ENCODE assay signal across 8 mouse cellular contexts in genomic region chr2:4452590-4453400, GRCm38 (mm10).
A peak's percentile ranks its signal among the peaks of the same experiment; 100 is the strongest.
DNase-seq lines count a peak whose midpoint lies in the region; ATAC-seq and TF ChIP-seq lines count a peak whose summit lies in the region.

No protein-coding gene starts in this region.

- H3K27me3 ChIP-seq in heart, embryonic 16.5 days (ENCODE audit: control insufficient read depth, insufficient read depth, low read length): no peaks in the 10 kb centered on the region
- H3K27me3 ChIP-seq in midbrain, postnatal 0 days (ENCODE audit: insufficient read depth, low read length): no peaks in the 10 kb centered on the region

- H3K27ac ChIP-seq in heart, embryonic 16.5 days (ENCODE audit: low read length): peak overlapping the region; percentile 70
- peak overlapping the region; percentile 26; the same call in 1 of the 2 replicates for H3K27ac ChIP-seq in midbrain, postnatal 0 days (ENCODE audit: low read depth, low read length)

- no peaks in the 10 kb centered on the region for H3K36me3 ChIP-seq in heart, embryonic 16.5 days (ENCODE audit: control insufficient read depth, insufficient read depth)
- H3K36me3 ChIP-seq in midbrain, postnatal 0 days (ENCODE audit: insufficient read depth, low read length): no peaks in the 10 kb centered on the region

- peak; percentile 89 for ATAC-seq in common myeloid progenitor, adult 5-6 weeks (replicated peaks; ENCODE audit: low read depth, poor library complexity, severe bottlenecking)
- ATAC-seq in heart, embryonic 16.5 days (replicated peaks; ENCODE audit: extremely low read depth, insufficient read depth, low FRiP score): 0 out of 2 replicates have a peak, but pooled peaks have one; percentile 25
- 0 out of 2 replicates have a peak, but pooled peaks have one; percentile 32 for ATAC-seq in midbrain, postnatal 0 days (ENCODE audit: low FRiP score)

- no peak for TF ChIP-seq CTCF in midbrain, postnatal 0 days (IDR thresholded peaks at IDR 0.05)

- H3K4me3 ChIP-seq in heart, embryonic 16.5 days (ENCODE audit: low read length): no peak overlapping the region
- no peak overlapping the region for H3K4me3 ChIP-seq in midbrain, postnatal 0 days (ENCODE audit: low read depth, low read length)

- peaks cover 49% of the 10 kb centered on the region for H3K4me1 ChIP-seq in heart, embryonic 16.5 days (ENCODE audit: control insufficient read depth, insufficient read depth, low read length)
- H3K4me1 ChIP-seq in midbrain, postnatal 0 days (ENCODE audit: insufficient read depth, low read length): peaks cover 15% of the 10 kb centered on the region

- H3K9ac ChIP-seq in heart, embryonic 16.5 days (ENCODE audit: low read length): no peak overlapping the region
- no peak overlapping the region for H3K9ac ChIP-seq in midbrain, postnatal 0 days (replicated peaks; ENCODE audit: low read length, poor library complexity, severe bottlenecking)

- WGBS in heart, embryonic 16.5 days: 56% methylated on average over 12 of the region's 12 CpGs
- WGBS in midbrain, postnatal 0 days: 17% methylated on average over 12 of the region's 12 CpGs

- peak; percentile 25 for DNase-seq in MN1 (ENCODE audit: low spot score)
- peak; percentile 13 to 19 for DNase-seq in kidney, postnatal 36 days
- peak; percentile 30 for DNase-seq in midbrain, postnatal 0 days (ENCODE audit: low spot score)
- DNase-seq in cerebellum, adult 8-10 months: no peak
- no peak for DNase-seq in left cerebral cortex, postnatal 14 days (ENCODE audit: low spot score in 2 of 2)
- DNase-seq in cerebellum, postnatal 4 days (ENCODE audit: low spot score in 2 of 2): no peak

- H3K4me2 ChIP-seq in heart, embryonic 16.5 days (ENCODE audit: low read depth, low read length): no peak overlapping the region
- H3K4me2 ChIP-seq in midbrain, postnatal 0 days (ENCODE audit: low read depth, low read length, poor library complexity, severe bottlenecking): no peak overlapping the region

- intact Hi-C loops in left cerebral cortex, postnatal 14 days (cut with DNase I): no loop called here

- H3K9me3 ChIP-seq in heart, embryonic 16.5 days (replicated peaks; ENCODE audit: control insufficient read depth, low read length): no peaks in the 10 kb centered on the region
- no peaks in the 10 kb centered on the region for H3K9me3 ChIP-seq in midbrain, postnatal 0 days (ENCODE audit: low read length)

Comparison
In these comparisons a context has a peak if more than half of its experiments do, and no peak if none do; other contexts are left out.
1. DNase-seq: peak in MN1 (single experiment), kidney, postnatal 36 days (2 of 2) and midbrain, postnatal 0 days (single experiment); none in cerebellum, adult 8-10 months (single experiment), left cerebral cortex, postnatal 14 days (0 of 2) and cerebellum, postnatal 4 days (0 of 2).
2. ATAC-seq: peak in every context shown above with its lines; median percentile 89 in common myeloid progenitor, adult 5-6 weeks; 32 in midbrain, postnatal 0 days; 25 in heart, embryonic 16.5 days.